Mouse (Mus musculus) ovary, postnatal 36 days (tissue): ENCODE data around the gene Shisa4.
"Not testable (repeated sequence)": the region's sequence is repeated elsewhere in the genome, so short reads cannot be mapped to it uniquely, and the experiment has no call there.

Experiments
- DNase-seq: peaks from one replicate; pipeline ENCODE4 v3.0.0; 2022; ENCODE audit warnings: low spot score, mixed read lengths

Shisa4 gene

DNA sequence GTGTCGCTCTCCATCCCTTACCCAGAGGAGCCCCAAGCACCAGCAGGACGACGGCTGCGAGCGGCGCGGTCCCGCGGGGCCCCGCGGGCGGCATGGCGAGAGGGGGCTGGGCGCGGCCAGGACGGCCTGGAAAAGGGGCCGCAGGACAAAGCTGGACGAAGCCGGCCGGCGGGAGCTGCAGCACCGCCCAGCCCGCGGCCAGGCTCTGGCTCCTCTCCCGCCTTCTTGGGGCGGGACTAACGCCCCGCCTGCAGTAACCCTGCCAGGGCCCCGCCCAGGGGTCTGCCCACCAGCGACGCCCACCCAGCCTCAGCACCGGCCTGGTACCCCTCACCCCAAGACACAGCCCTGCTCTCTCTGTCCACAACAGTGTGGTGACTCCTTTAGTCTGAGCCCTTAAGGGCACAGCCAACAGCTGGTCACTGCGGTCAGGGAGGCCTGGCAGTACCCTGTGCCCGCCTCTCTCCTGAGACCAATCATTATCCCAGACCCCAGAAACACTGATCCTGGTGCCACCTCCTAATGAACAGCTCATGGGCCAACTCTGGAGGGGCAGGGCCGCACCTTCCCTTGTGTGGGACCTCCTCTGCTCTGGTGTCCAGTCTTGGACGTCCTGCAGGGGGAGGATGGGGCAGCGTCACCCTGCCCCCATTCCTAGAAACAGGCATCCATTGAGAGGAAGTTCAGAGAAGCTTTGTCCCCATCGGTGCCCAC lies at the start of gene Shisa4:
Shisa4 (minus strand) TSS at position 370 of the 714 bp plus-strand sequence.
- peak; percentile 75 for DNase-seq

DNA sequence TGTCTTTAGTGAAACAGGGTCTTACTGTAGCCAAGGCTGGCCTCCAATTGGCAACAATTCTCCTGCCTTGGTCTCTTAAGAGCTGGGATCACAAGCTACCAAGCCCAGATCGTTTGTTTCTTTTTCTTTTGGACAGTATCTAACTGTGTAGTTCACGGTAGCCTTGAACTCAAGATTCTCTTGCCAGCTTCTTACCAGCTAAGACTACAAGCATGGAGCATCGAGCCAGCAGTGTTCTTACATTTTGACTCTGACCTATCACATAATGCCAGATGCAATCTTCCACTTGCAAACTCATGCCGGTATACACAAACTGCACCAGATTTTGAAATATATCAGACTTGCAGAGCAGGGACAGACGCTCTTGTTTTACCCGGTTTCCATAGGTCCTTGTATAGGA lies 47.7 kb upstream of the Shisa4 start:
- DNase-seq = no peak

DNA sequence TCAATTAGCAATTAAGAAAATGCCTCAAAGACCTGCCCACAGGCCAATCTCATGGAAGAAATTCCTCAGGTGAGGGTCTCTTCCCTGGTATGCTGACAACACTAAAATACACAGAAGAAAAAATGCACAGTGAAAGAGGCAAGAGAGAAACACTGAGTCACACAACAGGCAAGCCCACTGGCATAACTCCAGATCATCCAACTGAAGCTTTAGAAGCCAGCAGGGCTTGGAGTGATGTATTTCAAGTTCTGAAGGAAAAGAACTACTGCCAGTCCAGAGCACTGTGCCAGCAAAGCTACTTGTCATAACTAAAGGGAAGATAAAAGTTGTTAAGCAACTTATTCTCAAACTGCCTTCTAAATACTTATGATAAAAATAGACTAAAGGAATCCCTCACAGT lies 39.0 kb upstream of the Shisa4 start:
- no peak for DNase-seq

DNA sequence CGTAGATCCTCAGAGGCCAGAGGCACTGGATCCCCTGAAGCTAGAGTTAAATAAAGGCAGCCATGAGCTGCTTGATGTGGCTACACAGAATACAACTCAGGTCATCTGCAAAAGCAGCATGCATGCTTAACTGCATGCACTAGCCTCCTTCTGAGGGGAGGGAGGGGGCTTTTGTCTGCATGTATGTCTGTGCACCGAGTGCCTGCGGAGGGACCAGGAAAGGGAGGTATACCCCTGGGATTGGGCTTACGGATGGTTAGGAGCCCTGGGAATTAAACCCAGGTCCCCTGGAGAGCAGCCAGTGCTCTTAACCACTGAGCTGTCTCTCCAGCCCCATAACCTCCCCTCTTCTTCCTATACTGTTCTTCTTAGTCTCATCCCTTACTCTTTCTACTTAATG lies 37.1 kb upstream of the Shisa4 start:
- no peak for DNase-seq

DNA sequence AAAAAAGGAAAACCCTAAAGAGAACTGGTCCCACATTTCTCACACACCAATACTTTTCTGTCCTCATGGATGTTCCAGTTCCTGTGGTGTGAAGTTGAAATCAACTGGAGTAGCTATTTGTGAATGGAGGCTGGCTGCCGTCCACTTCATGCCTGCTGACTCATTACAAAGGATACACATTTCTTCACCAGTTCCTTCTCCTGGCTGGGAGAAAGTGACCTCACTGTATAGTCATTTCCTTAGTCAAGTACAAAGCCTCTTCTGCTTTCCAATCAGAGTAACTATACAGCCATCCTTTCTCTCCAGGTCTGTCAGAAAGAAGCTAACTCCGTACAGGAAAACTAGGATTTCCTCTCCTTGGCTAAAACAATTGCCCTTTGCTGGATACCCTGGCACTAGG lies 35.9 kb upstream of the Shisa4 start:
- peak; percentile 25 for DNase-seq

DNA sequence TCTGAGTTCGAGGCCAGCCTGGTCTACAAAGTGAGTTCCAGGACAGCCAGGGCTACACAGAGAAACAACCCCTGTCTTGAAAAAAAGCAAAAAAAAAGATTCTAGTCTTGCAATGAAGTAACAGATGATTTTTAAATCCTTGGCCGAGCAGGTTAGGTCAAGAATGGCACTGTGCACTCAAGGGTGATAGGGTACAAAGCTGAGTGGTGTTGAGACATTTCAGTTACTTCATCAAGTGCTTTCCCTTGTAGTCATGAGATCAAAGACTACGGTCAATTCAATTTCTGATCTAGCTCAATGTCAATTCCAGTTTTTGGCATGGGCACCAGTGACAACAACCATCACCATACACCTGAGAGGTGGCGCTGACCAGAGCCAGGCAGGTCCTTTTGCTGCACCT lies 33.9 kb upstream of the Shisa4 start:
- no peak for DNase-seq

DNA sequence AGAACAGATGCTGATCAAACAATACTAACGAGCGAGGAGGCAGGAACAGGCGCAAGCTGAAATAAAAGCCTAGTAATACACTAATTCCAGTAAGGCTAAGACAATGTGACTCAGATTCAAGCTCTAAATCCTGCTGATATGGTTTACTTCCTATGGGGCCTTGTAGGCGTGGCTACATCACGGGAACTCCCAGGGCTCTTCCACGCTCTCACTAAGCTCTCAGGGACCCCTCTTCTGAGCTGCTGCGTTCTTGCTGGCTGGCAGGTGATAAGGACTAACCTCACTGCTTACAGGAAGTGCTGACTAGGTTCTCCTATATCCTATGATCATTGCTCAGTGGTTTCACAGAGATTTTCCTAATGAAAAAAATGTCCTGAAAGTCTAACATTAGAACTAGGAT lies 30.3 kb upstream of the Shisa4 start:
- DNase-seq = no peak

DNA sequence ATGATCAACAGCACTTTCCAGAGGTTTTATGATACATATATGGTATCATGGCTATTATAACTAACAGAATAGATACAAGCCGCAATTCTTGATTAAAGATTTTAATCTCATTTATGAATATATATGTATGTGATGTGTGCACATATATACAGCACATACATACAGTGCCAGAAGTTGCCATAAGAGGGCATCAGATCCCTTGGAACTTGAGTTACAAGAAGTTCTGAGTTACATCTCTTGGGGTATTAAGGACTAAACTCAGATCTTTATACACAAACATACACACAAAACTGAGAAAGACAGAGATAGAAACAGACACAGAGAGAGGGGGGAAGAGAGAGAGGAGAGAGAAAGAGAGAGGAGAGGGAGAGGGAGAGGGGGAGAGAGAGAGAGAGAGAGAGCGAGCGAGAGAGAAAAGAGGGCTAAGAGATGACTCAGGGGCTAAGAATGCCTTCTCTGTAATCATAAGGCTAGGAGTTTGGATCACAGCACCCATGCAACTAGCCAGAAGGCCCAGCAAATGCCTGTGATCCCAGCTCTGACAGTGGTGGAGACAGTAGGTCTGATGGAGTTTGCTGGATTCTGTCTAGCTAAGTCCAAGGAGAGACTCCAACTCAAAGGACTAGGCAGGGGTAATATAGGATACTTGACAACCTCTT lies 26.5 kb upstream of the Shisa4 start:
- no peak for DNase-seq

DNA sequence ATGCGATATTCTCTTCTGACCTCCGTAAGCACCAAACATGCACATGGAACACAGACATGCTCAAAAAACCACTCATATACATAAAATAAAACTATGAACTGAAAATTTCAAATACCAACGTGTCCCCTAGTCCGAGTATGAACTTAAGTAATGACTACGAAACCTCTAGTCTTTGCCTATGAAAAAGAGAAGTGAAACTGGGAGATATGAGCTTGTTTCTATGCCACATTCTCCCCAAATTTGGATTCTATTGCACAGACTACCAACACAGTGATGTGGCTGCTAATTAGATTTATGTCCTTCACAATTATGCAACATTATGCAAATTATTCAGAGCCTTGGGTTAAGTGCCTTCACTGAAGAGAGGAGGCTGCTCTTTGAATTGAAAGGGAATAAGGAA lies 24.4 kb upstream of the Shisa4 start:
- no peak for DNase-seq

DNA sequence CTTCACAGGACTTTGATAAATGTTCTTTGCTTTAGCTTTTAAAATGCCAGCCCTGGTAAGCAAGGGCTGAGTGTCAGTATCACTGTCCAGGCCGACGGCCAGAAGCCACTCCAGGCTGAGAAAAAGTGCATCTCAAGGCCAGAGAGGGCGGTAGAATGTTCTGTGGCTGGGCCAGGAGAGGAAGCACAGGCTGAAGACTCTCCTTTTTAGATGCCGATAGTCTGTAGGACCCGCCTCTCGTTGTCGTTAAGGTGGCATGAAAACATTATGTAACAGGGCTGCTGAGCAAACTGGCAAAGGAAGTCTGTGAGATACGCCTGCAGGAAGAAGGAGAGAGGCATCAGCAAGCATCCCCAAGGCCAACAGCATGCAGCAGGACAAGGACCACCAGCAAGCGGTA lies 10.1 kb upstream of the Shisa4 start:
- no peak for DNase-seq

DNA sequence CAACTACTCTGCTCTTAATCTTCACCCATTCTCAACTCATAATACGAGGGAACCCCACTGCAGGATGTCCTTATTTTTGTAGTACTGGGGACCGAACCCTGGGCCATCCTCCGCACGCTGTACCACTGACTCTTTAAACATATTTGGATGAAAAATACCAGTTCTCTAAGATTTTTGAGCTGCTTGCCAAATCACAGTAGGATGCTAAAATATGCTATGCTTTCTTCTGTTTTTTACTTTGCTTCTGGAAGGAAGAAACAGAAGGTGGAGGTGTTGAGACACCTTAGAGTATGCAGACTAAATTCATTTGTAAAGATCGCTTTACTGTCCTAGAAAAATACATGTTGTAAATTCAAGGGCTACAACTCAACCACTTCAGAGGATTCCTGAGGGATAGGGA lies 9.1 kb upstream of the Shisa4 start:
- no peak for DNase-seq

DNA sequence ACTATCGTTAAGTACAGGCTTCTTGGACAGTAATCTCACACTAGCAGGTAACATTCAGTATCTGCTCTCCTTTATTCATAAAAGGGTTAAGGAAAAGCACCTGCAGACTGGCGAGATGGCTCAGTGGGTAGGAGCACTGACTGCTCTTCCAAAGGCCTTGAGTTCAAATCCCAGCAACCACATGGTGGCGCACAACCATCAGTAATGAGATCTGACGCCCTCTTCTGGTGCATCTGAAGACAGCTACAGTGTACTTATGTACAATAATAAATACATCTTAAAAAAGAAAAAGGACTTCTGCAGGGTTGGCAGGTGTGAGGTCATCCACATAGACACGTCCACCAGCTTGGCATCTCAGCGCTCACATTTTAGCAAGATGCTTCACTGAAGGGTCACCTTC lies 6.5 kb upstream of the Shisa4 start:
- not testable (repeated sequence) for DNase-seq

DNA sequence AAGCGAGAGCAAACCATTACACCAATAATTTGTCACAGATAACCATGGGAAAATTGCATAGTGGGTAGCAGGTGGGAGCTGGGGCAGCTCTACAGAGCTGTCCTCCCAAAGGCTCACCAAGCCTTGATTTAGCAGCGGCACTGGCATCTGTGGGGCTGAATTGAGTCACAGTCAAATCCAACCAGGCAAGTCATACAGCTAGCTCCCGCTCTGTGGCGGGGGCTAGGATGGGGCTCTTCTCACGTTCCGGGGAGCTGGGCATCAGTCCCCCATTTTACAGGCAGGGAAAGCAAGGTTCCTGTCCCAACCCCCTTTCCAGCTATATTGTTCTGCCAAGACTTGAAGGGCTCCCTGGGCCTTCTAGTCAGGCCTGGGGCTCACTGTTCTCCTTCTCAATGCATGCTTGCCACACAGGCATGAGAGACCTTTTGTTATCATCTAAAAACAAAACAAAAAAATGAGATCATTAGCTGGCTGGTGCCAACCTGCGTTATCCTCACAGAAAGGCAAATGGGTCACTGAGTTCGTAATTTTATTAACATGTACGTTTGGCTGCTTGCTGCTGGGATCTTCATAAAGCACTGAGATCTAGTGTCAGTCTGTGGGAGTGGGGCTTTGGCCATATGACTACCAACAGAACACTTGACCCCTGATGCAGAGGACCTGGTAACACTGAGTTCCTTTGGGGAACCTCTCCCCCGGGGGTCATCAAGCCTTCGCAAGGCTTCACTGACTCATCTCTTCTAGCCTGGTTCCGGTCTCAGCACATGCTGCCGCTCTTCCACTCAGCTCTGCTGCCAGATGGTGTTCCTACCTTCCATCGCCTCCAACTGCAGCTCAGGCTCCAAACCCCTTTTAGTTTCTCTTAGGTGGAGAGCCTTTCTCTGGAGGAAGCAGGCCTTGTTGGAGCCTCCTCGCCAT lies 5.3 kb upstream of the Shisa4 start:
- no peak for DNase-seq

DNA sequence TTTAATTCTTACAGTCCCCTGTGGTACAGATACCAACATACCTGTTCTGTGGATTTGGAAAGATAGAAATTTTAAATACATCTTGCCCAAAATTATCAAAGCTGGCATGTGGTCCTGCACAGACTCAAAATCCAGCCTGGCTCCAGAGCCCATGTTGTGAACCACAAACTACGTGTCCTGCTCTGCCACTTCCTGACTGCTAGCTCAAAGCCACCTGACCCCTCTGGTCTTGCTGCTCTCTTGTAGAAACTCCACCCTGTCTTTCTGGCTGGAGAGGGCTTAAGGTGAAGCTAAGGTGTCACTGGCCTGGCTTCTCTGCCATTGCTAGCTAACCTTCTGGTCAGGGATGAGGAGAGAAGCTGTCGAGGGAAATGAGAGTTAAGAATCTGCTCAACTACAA lies 4.0 kb upstream of the Shisa4 start:
- no peak for DNase-seq

DNA sequence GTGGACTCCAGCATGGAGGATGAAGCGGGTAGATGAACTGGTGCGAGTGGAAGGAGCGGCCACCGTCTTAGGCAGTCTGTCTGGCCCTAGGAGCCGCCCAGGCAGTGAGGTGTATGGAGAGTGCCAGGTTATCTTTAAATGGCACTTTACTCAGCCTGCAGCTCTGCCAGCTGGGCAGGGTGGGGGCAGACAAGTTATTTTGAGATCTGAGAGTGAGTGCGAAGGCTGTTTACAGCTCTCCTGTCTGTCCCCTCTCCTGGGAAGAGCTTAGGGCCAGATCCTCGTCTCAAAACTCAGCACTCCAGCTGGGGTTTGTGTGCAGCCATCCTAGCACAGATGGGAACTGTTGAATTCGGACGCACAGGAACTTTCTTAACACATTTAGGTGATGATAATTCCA lies 3.5 kb upstream of the Shisa4 start:
- no peak for DNase-seq

DNA sequence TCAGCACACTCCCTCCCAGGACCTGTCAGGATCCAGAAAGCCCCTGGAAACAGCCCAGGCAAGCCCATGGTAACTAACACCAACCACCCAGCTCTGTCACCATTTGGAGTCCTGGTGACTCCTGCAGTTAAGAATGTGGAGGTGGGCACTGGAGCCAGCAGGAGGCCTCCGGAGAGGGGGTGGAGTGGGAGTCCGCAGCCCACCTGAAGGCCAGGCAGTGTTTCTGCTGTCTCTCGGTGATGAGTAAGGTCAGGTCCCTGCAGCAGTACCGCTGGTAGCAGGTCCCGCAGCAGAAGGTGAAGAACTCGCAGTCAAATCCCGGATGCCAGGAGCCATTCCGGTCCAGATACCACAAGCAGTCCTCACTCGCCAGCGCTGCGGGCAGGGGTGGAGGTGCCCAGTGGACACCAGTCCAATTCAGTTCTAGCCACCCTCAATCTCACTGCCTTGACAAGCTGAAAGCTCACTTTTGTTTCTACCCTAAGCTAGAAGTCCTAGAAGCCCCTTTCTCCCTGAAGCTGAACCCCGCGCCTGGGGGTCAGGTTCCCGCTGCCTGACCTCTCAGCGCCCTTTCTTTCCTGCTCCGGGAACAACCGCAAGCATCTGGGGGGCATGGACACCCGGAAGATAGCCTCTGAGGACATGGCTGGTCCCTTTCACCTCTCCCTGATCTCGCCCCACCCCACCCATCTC lies 716 bp downstream of the Shisa4 start:
- DNase-seq = no peak

DNA sequence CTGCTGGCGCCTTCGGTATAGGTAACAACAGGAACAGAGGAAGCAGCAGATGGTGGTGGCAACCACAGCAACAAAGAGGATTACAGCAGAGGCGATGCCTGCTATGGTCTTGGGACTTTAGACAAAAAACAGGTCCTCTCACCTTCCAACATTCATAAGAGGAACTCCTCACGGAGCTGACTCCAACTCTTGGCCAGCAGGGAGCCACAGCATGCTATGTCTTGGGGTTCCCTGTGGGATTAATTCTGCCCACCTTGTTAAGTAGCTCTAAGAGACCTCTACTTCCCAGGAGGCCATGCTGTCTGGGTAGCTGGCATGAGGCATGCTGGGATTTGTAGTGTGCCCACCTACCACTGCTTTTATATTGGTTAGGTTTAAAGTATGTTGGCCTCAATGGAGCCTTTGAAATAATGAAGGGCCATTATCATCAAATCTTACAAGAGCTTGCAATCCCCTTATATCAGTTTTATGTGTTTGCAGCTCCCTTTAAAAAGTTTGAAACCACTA lies 1.8 kb downstream of the Shisa4 start:
- DNase-seq = no peak

DNA sequence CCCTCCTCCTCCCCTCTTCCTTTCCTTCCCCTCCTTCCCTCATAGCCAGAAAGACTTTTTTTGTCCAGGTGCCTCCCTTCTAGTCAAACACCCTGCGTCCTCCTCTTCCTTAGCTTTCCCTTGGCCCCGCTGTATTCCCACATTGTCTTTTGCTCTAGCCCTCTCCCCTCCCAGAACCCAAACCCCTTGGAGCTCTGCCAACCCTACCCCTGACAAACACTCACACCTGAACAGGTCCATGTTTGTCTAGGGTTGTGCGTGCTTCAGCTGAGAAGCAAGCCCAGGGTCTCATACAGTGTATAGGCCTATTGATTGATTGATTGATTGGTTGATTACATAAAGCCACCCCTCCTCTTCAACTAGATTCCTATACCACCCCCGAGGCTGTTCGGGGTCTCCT lies 5.6 kb downstream of the Shisa4 start:
- DNase-seq = no peak

DNA sequence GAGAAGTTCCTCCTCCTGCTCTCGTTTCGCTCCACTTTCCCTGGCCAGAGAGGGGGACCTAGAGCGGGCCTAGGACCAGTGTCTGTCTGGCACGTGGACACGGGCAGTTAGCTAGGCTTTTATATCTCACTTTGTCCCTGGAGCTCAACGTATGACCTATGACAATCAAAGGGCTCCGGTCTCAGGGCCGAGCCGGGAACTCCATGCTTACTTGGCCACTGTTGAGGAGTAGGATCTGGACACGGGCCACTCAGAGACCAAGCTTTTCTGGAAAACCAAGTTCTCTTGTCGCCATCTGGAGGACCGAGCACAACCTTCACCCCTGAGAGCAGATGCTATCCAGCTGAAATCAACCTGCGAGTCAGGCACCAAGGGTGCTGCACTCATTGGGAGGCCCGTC lies 6.1 kb downstream of the Shisa4 start:
- peak; percentile 58 for DNase-seq

DNA sequence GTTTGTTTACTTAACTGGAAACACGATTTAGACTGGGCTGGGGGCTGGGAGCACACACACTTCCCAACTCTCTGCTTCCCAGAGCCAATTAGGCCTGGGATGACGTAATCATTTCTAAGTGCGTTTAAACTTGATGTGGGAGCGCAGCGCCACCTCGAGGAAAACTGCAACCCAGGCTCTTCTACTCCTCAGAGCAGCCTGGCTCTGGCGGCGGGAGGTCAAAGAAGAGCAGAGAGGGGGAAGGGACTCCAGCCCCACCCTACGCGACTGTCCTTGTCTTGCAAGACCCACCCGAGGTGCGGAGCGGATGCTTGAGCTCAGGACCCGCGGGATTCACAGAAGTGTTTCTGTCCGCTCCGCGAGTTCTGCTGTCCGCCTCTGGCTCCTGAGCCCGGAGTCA lies 6.8 kb downstream of the Shisa4 start:
- peak; percentile 86 for DNase-seq

DNA sequence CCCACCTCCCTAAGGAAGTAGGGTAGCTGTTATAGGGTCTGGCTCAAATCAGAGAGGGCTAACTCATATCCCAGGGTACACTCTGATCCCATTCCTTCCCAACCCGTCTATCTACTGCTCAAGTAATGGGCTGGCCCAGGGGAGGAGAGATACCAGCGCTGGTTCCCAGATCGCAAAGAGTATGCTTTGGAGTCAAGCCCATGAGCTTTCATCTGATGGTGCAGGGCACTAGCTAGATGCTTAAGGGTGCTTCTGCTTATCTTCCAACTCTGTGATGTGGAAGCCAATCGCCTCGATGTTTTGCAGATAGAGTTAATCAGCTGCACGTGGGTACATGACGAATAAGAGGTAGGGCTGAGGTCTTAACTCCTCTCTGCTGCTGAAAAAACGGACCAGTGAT lies 7.4 kb downstream of the Shisa4 start:
- DNase-seq = no peak

DNA sequence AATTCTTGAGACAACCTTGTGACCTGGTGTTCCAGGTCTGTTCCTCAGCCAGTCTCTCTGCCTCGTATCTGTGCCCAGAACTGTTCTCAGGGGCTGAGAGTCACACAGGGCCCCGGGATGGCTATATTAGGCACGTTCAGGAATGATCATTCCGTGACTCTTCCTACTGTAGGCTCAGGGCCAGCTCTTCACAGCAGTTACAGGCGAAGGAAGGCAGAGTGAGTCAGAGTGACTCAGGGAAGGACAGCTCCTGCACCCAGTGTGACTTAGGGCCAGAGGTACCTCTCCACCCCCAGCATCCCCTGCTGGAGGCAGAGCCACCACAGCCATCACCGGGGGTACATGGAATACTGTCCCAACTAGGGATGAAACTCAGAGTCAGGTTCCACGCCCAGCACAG lies 8.0 kb downstream of the Shisa4 start:
- no peak for DNase-seq
